Mouse (Mus musculus) macrophage (primary cell): ENCODE data around the gene Slc31a1. TPM values are rescaled to one million over a fixed set of nuclear protein-coding genes. Genes with fewer than 3 reads are reported as not detected.

Experiments
- H3K27ac ChIP-seq: fragments of 350-480 bp; formaldehyde crosslinking; 2 replicates; pipeline ENCODE4 v1.9.0; 2021
- H3K36me3 ChIP-seq: fragments of 350-480 bp; formaldehyde crosslinking; 2 replicates; pipeline ENCODE4 v1.9.0; 2021; ENCODE audit errors: inconsistent target
- H3K4me3 ChIP-seq: fragments of 350-480 bp; formaldehyde crosslinking; 2 replicates; pipeline ENCODE4 v1.9.0; 2021; ENCODE audit errors: inconsistent target
- H3K79me2 ChIP-seq: fragments of 350-480 bp; formaldehyde crosslinking; 2 replicates; pipeline ENCODE4 v1.9.0; 2021; ENCODE audit errors: inconsistent target
- WGBS: methylation state at CpG from one replicate; pipeline ENCODE4 v1.1.7; 2026; ENCODE audit warnings: inconsistent platforms; ENCODE audit not compliant: missing documents; 5-methylcytosine and 5-hydroxymethylcytosine counted together
- polyA plus RNA-seq: library from polyadenylated mRNA; stranded (reverse); fragments of 250-400 nt; gene quantifications from 3 replicates; pipeline ENCODE4 v1.2.4, GENCODE M21; 2018; ENCODE audit warnings: inconsistent platforms
- total RNA-seq, 78 experiments: library from RNA; depleted of rRNA; stranded (reverse); fragments of 250-400 nt; gene quantifications; 1 replicate in 9 of 78; 2 replicates in 24 of 78; 3 replicates in 43 of 78; 4 replicates in 2 of 78; pipeline ENCODE4 v1.2.4; 2018; ENCODE audit warnings: inconsistent platforms in 56 of 78

Gene Slc31a1
- 10 to 100 TPM in 25 of 26 experiments, 1 to 10 TPM in 1; 9.1 to 64.5 (median 30.9) TPM for total RNA-seq (2018; cell fraction: chromatin; rRNA removed)
- total RNA-seq (2018; cell fraction: cytosol; rRNA removed) = 100 to 1,000 TPM in 13 of 26 experiments, 10 to 100 TPM in 13; 80.7 to 117 (median 99.3) TPM
- 100 to 1,000 TPM in 10 of 26 experiments, 10 to 100 TPM in 16; 37.3 to 132 (median 94.5) TPM for total RNA-seq (2018; cell fraction: nucleus; rRNA removed)
- polyA plus RNA-seq = 73.8 to 99.5 TPM (median 84.1 TPM) in 3 replicates

DNA sequence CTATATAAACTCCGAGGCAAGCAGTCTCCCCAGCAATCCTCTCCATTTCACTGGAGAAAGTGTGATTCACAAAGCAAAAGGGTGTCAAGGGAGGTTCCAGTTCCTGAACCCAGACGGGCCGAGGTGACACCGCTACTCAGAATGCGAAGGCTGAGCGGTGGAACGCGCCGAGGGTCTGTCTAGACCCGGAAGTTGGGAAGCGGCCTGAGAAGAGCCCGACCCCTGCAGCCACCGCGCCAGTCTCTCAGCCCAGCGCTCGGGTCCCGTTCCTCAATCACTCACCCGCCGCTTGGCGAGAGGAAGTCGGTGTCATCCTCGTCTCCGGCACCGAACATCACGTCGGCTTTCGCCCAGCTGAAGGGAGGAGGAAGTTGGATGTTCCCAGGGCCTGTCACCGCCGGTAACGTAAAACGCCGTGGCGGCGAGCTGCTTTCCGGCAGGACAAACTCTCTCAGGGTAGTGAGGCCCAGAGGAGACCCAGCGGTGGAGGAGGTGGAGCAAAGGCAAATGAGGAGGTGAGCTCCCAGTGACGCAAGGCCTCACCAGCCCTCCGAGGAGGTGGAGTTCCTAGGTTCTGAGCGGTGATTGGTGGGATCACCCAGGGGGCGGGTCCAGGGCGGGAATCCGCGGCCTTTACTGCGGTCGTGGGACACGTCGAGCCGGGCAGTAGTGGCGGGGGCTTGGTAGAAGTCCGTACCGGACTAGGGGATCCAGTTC lies at the start of gene Slc31a1, which contains the start of gene Fkbp15:
TSS of gene Slc31a1 (plus strand) at position 640 of the 717 bp plus-strand sequence.
TSS of gene Fkbp15 (minus strand) at position 461 of the 717 bp plus-strand sequence.
- H3K4me3 ChIP-seq = peak within 1 kb of the TSS; percentile 94
- H3K79me2 ChIP-seq = peaks cover 86% of the 10 kb centered on the region
- peak within 1 kb of the TSS; percentile 94 for H3K27ac ChIP-seq
- under 1% methylated on average over 40 of the region's 51 CpGs for WGBS
- no peaks in the 10 kb centered on the region for H3K36me3 ChIP-seq

DNA sequence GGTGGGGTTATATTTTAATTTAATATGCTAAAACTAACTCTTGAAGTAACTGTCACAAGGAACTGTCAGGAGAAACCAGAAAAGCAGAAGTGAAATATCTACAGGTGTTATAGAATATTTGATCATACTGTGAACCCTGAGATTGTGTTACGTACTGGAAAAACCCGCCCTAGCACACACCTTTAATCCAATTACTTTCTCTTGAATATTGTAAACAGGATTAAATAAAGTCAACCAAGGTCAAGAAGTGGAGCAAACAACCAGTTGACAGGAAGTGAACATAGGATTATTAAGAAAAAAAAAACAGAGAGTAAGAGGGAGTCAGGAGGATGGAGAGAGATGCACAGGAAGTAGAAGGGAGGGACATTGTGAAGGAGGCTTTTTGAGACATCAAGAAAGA lies 47.7 kb upstream of the Slc31a1 start:
- Histone ChIP-seq H3K36me3 (peaks cover 69% of the 10 kb centered on the region), H3K4me3 (no peak overlapping the region), H3K79me2 (peaks cover 19% of the 10 kb centered on the region; the same call in 1 of the 2 replicates), H3K27ac (no peak overlapping the region)
- WGBS = 100% methylated on average over 2 of the region's 2 CpGs

DNA sequence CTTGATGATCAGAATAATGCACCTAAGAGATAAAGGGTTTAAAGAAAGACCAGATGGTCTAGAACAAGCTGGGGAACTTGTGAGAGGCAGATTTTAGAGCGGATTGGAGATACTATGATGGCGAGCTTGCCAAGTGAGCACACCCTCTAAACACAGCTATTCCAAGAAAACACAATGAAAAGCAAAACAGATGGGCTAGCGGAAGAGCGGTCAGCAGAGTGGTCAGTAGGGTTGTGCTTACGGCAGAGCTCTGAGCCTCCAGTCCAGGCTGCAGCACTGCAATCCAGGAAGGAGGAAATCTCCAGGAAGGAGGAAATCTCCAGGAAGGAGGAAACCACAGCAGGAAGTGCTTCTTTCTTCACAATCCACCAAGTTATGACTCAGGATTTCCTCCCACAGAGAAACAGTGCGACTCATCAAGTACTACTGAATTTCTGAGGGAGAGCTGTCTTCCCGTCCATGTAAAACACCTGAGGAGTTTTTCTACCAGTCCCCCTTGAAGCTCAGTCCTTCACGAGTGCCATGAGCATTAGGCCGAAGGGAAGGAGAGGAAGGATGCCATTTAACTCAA lies 46.8 kb upstream of the Slc31a1 start:
- WGBS = 78% methylated on average over 9 of the region's 9 CpGs
- H3K27ac ChIP-seq = 0 out of 2 replicates have a peak overlapping the region, but pooled peaks have one; percentile 2
- H3K79me2 ChIP-seq = peaks cover 26% of the 10 kb centered on the region; the same call in 1 of the 2 replicates
- H3K4me3 ChIP-seq = no peak overlapping the region
- H3K36me3 ChIP-seq = peaks cover 77% of the 10 kb centered on the region

DNA sequence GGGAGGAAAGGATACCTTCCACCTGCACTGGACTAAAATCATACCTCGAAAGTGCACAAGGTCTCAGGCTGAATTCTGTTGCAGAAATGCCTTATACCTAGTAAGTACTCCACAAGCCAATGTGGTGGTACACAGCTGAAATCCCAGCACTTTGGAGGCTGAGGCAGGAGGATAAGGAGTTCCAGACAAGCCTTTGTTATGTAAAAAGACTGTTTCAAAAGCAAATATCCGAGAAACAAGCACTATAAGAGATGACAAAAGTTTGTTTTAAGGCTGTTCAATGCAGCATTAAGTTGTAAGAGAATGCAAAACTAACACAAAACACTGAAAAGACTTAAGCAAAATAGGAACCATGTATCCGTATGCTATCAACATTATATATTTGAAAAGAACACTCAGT lies 46.0 kb upstream of the Slc31a1 start:
- Histone ChIP-seq H3K36me3 (peaks cover 84% of the 10 kb centered on the region), H3K79me2 (peaks cover 34% of the 10 kb centered on the region; the same call in 1 of the 2 replicates)
- 97% methylated on average over 3 of the region's 3 CpGs for WGBS

DNA sequence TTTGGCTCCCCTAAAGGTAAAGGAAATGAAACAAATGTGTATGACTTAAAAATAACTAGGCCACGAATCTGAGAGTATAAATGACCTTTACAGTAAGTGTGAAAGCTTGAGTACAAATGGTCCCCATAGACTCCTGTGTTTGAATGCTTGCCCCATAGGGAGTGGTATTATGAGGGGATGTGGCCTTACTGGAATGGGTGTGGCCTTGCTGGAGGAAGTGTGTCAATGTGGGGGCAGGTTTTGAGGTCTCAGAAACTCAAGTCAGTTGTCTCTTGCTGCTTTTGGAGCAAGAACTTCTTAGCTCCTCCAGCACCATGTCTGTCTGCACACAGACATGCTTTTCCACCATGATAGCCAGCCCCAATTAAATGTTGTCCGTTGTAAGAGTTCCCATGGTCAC lies 44.1 kb upstream of the Slc31a1 start:
- Histone ChIP-seq H3K79me2 (peaks cover 54% of the 10 kb centered on the region; the same call in 1 of the 2 replicates), H3K4me3 (no peak overlapping the region), H3K27ac (no peak overlapping the region), H3K36me3 (peaks cover 95% of the 10 kb centered on the region)
- 64% methylated on average over 2 of the region's 2 CpGs for WGBS

More for the DNA sequence above, 46.0 kb upstream of the Slc31a1 start:
- Histone ChIP-seq H3K4me3 (no peak overlapping the region), H3K27ac (0 out of 2 replicates have a peak overlapping the region, but pooled peaks have one; percentile 2)

DNA sequence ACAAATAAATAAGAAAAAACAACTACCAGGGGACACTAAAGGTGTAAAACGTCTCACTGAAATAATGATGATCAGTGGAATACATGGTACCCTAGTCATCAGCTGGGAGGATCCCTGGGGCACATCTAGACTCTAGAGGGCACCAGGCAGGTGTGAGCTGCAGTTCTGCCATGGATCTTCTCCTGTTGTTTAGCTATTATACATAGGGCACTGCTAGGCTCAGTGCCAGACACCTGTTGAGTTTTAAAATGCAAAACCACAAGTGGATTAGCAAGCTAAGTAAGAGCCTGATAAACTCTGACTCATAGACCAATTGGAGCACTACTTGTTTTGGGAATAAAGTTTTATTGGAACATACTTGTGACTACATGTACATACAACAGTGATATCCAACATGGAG lies 42.2 kb upstream of the Slc31a1 start:
- Histone ChIP-seq H3K79me2 (peaks cover 52% of the 10 kb centered on the region; the same call in 1 of the 2 replicates), H3K36me3 (peaks cover 85% of the 10 kb centered on the region), H3K4me3 (no peak overlapping the region), H3K27ac (no peak overlapping the region)
- WGBS = 83% methylated on average over 1 of the region's 1 CpGs

DNA sequence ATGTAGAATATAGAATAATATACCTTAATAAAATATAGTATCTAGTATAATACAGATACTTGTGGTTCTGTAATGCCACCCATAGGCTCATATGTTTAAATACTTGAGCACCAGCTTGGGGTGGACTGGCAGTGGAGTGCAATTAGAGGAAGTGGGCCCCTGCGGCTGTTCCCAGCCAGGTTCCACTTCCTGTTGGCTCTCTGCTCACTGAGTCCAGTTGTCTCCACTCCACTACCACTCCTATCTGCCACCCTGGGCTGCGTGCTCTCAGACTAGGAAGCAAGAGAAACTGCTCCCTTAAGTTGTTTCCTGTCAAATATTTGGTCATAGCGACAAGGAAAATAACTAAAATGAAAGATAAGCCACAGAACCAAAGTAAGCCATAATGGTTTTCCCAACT lies 37.8 kb upstream of the Slc31a1 start:
- Histone ChIP-seq H3K4me3 (no peak overlapping the region), H3K36me3 (peaks cover 76% of the 10 kb centered on the region), H3K27ac (peak overlapping the region; percentile 67), H3K79me2 (peaks cover 80% of the 10 kb centered on the region)
- WGBS = 6% methylated on average over 3 of the region's 3 CpGs

DNA sequence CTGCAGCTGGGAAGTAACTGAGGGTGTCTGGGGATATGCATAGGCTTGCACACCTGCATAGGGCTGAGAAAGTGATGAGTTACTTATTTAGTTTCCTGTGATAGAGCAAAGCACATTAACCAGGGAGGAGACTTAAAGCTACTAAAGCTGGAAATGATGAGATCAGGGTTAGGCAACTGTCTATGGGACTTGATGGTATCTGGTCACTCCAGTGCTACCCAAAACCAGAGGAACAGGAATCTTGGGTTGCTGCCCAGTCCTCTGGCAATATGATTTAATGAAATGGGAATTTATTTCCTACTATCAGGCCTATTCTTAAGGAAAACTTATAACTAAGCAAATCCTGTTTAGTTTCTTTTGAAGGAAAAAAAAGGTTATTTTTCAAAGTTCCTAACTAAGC lies 34.4 kb upstream of the Slc31a1 start:
- peaks cover 42% of the 10 kb centered on the region for H3K36me3 ChIP-seq

DNA sequence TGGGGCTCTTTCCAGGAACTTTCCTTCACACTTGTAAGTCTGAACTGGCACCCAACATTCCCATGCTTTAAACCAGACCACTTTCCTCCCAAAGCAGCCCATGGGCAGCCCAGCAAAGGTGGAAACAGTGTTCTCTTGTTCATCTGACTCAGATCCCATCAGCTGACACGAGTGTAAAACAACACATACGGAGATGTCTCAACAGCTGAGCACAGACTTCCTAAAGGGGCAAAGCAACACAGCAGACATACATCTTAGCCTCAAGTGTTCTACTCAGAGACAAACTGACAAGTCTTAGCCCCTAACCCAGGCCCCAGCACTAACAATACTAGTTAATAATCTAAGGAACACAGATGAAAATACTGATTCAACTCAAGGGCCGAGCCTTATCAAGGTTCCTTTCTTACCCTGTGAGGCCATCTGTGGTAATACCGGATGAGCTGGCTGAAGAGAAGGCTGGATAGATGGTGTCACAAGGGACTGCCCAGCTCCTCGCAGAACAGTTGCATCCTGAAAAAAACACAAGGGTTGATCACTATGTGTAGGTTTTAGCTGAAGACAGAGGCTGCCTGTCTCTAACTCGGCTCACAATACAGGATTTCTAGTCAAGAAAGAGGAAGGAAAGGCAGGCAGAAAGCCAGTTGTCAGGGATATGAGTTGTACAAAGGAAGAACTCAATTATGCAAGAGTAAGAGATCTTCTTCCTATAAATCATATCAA lies 31.4 kb upstream of the Slc31a1 start:
- H3K4me3 ChIP-seq = peak overlapping the region; percentile 25
- H3K36me3 ChIP-seq = peaks cover 47% of the 10 kb centered on the region
- WGBS = 10% methylated on average over 6 of the region's 6 CpGs
- peak overlapping the region; percentile 99 for H3K27ac ChIP-seq
- peaks cover 41% of the 10 kb centered on the region for H3K79me2 ChIP-seq

More for the DNA sequence above, 34.4 kb upstream of the Slc31a1 start:
- Histone ChIP-seq H3K4me3 (no peak overlapping the region), H3K27ac (peak overlapping the region; percentile 99; the same call in 1 of the 2 replicates), H3K79me2 (peaks cover 60% of the 10 kb centered on the region)

DNA sequence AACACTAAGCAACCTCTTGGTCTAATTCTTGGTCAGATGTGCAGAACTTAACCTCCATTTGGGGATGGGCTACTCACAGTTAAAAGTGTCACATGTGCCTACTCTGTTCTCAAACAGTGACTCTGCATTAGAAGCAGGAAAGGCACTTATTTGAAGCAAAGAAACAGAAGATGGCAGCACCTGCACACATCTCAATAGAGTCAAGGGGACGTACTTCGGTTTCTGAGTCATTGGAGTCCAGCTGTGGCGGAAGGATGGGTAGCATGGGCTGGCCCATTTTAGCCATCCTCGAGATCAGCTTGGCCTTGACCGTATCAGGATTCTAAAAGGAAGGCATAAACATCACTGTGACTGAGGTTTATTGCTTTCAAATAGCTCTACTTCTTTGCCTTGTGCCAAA lies 28.6 kb upstream of the Slc31a1 start:
- Histone ChIP-seq H3K27ac (no peak overlapping the region), H3K36me3 (peaks cover 52% of the 10 kb centered on the region), H3K79me2 (peaks cover 18% of the 10 kb centered on the region), H3K4me3 (no peak overlapping the region)
- 82% methylated on average over 5 of the region's 5 CpGs for WGBS

DNA sequence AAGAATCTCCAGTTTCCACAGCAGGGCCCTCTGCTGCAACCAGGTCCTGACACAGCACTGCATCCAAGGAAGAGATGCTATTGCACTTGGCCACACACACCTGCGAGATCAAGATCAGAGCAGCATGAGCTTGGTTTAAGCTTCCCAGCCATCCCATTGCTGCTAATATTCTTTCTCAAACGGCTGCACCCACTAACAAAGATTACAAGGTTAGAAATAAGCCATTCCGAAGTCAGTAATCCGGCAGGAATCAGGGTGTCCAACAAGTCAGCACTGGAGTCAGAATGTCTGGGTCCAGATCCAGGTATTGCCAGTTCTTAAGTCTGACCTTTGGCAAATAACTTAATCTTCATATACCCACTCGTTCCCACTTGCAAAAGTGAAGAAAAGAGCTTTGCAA lies 22.0 kb upstream of the Slc31a1 start:
- Histone ChIP-seq H3K36me3 (peaks cover 88% of the 10 kb centered on the region), H3K79me2 (peaks cover 12% of the 10 kb centered on the region; the same call in 1 of the 2 replicates), H3K4me3 (no peak overlapping the region), H3K27ac (no peak overlapping the region)
- 96% methylated on average over 5 of the region's 5 CpGs for WGBS

DNA sequence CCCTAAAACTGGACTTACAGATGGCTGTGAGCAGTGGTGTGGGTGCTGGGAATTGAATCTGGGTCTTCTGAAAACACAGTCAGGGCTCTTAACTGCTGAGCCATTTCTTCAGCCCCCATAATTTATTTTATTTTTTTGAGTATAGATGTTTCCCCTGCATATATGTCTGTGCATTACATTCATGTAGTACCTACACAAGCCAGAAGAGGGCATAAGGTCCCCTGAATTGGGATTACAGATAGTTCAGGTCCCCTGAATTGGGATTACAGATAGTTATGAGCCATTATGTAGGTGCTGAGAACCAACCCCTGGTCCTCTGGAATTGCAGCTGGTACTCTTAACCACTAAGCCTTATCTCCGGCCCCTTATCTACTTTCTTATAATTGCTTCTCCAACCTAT lies 16.5 kb upstream of the Slc31a1 start:
- Histone ChIP-seq H3K27ac (no peak overlapping the region), H3K36me3 (peaks cover 66% of the 10 kb centered on the region), H3K79me2 (peaks cover 67% of the 10 kb centered on the region), H3K4me3 (no peak overlapping the region)
- 100% methylated on average over 1 of the region's 1 CpGs for WGBS

DNA sequence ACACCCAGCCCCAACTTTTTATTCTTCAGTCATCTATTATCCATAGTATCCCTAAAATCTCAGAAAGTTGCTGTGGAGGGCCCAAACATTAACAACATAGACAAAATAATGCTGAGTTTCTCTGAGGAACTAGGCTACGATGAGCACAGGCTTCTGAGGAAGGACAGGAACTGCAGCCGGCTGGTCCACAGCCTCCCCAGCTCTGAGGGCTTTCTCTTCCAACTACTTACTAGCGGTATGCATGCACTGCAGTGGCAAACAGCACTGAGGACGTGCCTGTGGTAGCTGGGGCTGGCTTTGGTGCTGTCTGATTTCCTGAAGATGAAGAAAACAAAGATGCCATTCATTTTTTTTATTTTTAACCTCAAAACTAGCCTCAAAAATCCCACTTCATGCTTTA lies 14.7 kb upstream of the Slc31a1 start:
- Histone ChIP-seq H3K27ac (no peak overlapping the region), H3K36me3 (peaks cover 50% of the 10 kb centered on the region)

DNA sequence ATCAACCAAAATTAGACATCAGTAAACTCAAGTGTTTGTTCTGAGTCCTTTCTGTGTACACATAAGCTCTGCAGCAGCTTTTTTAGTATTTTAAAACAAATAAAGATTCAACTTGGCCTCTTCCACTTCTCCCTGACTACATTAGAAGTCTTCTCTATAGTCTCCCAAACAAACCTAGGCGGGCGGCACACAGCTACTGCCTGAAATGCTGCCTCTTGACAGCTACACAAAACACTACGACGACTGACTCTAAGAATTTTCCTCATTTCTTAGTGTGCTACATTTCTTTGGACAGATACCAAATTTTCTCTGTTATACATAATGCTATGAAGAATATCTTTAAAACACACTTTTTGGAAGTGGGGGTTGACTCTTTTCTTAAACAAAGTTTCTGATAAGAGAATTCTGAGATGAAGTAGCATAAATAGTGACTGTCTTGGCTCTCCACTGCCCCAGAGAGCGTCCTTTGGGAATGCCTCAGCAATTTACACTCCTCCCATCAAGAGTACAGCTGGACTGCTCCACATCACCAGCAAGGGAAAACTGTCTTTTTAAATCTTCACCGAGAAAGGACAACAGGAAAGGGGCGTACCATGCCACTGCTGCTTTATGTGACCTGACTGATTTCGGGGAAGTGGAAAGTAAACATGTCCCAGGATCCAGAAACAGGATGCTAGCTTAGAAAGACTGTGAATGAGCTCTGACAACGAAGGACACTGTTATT lies 12.8 kb upstream of the Slc31a1 start:
- Histone ChIP-seq H3K4me3 (no peak overlapping the region), H3K36me3 (peaks cover 49% of the 10 kb centered on the region), H3K27ac (peak overlapping the region; percentile 73), H3K79me2 (peaks cover 88% of the 10 kb centered on the region)
- 67% methylated on average over 9 of the region's 9 CpGs for WGBS

More for the DNA sequence above, 14.7 kb upstream of the Slc31a1 start:
- WGBS = 80% methylated on average over 4 of the region's 4 CpGs
- Histone ChIP-seq H3K4me3 (no peak overlapping the region), H3K79me2 (peaks cover 76% of the 10 kb centered on the region)
